Mouse (Mus musculus) left cerebral cortex, postnatal 14 days (tissue): ENCODE measurements at regions not wholly inside any gene's neighbourhood (a gene's known extent, or its start where the extent isn't known, plus 50 kb on each side); places are given as distances from the start of the nearest gene placed in this dataset.

Experiments used
- DNase-seq, 2 experiments: peaks; one replicate each; pipeline ENCODE4 v3.0.0; 2021 to 2022; ENCODE audit warnings: low spot score in 2 of 2, mixed read lengths in 1 of 2
- intact Hi-C: fragments of 180-260 bp; cut with DNase I; formaldehyde crosslinking; loops from one replicate; pipeline ENCODE4 v1.15.1; 2025

GRCm38 (mm10) chr14:111212929-111213657, 458.1 kb upstream of the Slitrk6 start:
- DNase-seq = no peak
- intact Hi-C loops = no loop called here

- no peak for DNase-seq
- intact Hi-C loops = no loop called here
These were observed 448.0 kb upstream of the Slitrk5 start for GRCm38 (mm10) chr14:111226926-111227325.

GRCm38 (mm10) chr14:111239121-111239520, 435.8 kb upstream of the Slitrk5 start:
- DNase-seq = no peak
- intact Hi-C loops = no loop called here

- intact Hi-C loops = no loop called here
- peak; percentile 83 to 89 for DNase-seq
These were observed 425.4 kb upstream of the Slitrk5 start for GRCm38 (mm10) chr14:111249347-111249946.

GRCm38 (mm10) chr14:111253190-111253589, 421.7 kb upstream of the Slitrk5 start:
- DNase-seq = no peak
- intact Hi-C loops = no loop called here

- intact Hi-C loops = no loop called here
These were observed 413.2 kb upstream of the Slitrk5 start for GRCm38 (mm10) chr14:111261696-111262095.

GRCm38 (mm10) chr14:111270239-111270638, 404.7 kb upstream of the Slitrk5 start:
- no peak for DNase-seq
- intact Hi-C loops = no loop called here

More at GRCm38 (mm10) chr14:111261696-111262095, 413.2 kb upstream of the Slitrk5 start:
- DNase-seq = no peak

GRCm38 (mm10) chr14:111281354-111281753, 393.5 kb upstream of the Slitrk5 start:
- no peak for DNase-seq
- intact Hi-C loops = no loop called here

- intact Hi-C loops = no loop called here
- DNase-seq = no peak
These were observed 391.0 kb upstream of the Slitrk5 start for GRCm38 (mm10) chr14:111283681-111284461.

- no peak for DNase-seq
- intact Hi-C loops = no loop called here
These were observed 388.9 kb upstream of the Slitrk5 start for GRCm38 (mm10) chr14:111285981-111286380.

GRCm38 (mm10) chr14:111295521-111295920, 379.4 kb upstream of the Slitrk5 start:
- no peak for DNase-seq
- intact Hi-C loops = no loop called here

- intact Hi-C loops = no loop called here
- no peak for DNase-seq
These were observed 377.1 kb upstream of the Slitrk5 start for GRCm38 (mm10) chr14:111297796-111298195.

GRCm38 (mm10) chr14:111330570-111330969, 344.3 kb upstream of the Slitrk5 start:
- peak in 1 of 2 experiments; percentile 28 for DNase-seq
- intact Hi-C loops = no loop called here

GRCm38 (mm10) chr14:111353518-111353917, 321.4 kb upstream of the Slitrk5 start:
- intact Hi-C loops = no loop called here
- DNase-seq = no peak

GRCm38 (mm10) chr14:111396803-111397202, 278.1 kb upstream of the Slitrk5 start:
- no peak for DNase-seq
- intact Hi-C loops = no loop called here

GRCm38 (mm10) chr14:111400809-111401208, 274.1 kb upstream of the Slitrk5 start:
- no peak for DNase-seq
- intact Hi-C loops = no loop called here

GRCm38 (mm10) chr14:111402538-111402937, 272.4 kb upstream of the Slitrk5 start:
- intact Hi-C loops = no loop called here
- no peak for DNase-seq

- no peak for DNase-seq
- intact Hi-C loops = no loop called here
These were observed 271.3 kb upstream of the Slitrk5 start for GRCm38 (mm10) chr14:111403555-111403954.

GRCm38 (mm10) chr14:111413543-111413942, 261.4 kb upstream of the Slitrk5 start:
- no peak for DNase-seq
- intact Hi-C loops = no loop called here

GRCm38 (mm10) chr14:111418531-111418930, 256.4 kb upstream of the Slitrk5 start:
- intact Hi-C loops = no loop called here
- DNase-seq = no peak
